Mouse (Mus musculus) MEL (cell line): ENCODE measurements around the gene Pde4b. TPM values are rescaled to one million over a fixed set of nuclear protein-coding genes. Genes with fewer than 3 reads are reported as not detected.

Source experiments
- DNase-seq: peaks from one replicate; pipeline ENCODE4 v3.0.0; 2011; ENCODE audit warnings: low read depth, low spot score
- H3K27ac ChIP-seq: 2 replicates; pipeline ENCODE4 v1.5.1; 2012; ENCODE audit warnings: low read depth, mild to moderate bottlenecking, control low read depth, low read length, moderate library complexity; ENCODE audit not compliant: control insufficient read depth
- H3K27me3 ChIP-seq, 2 experiments: fragments of 150-350 bp in 1 of 2; sonication (generic) in 1 of 2; 2 replicates each; pipeline ENCODE4 v1.6.1; 2012; ENCODE audit warnings: low read length in 2 of 2, mild to moderate bottlenecking in 2 of 2, improper control_type of control experiment in 1 of 2, moderate library complexity in 1 of 2; ENCODE audit not compliant: insufficient read depth in 2 of 2, control insufficient read depth in 1 of 2
- H3K36me3 ChIP-seq, 2 experiments: 2 replicates each; pipeline ENCODE4 v1.6.1; 2012 to 2014; ENCODE audit warnings: low read length in 2 of 2, improper control_type of control experiment in 1 of 2, inconsistent platforms in 1 of 2, mild to moderate bottlenecking in 1 of 2; ENCODE audit not compliant: insufficient read depth in 2 of 2, control insufficient read depth in 1 of 2
- H3K4me1 ChIP-seq, 2 experiments: fragments of 150-350 bp in 1 of 2; sonication (generic) in 1 of 2; 2 replicates each; pipeline ENCODE4 v1.6.1; 2012; ENCODE audit warnings: low read length in 2 of 2, improper control_type of control experiment in 1 of 2, mild to moderate bottlenecking in 1 of 2; ENCODE audit not compliant: insufficient read depth in 2 of 2, control insufficient read depth in 1 of 2
- H3K4me3 ChIP-seq, 2 experiments: fragments of 150-350 bp in 1 of 2; sonication (generic) in 1 of 2; 2 replicates each; pipeline ENCODE4 v1.5.1; 2012; ENCODE audit warnings: low read depth in 2 of 2, low read length in 2 of 2, mild to moderate bottlenecking in 2 of 2, moderate library complexity in 2 of 2, control low read depth in 1 of 2, improper control_type of control experiment in 1 of 2; ENCODE audit not compliant: control insufficient read depth in 1 of 2, insufficient read depth in 1 of 2
- H3K79me2 ChIP-seq: 2 replicates; pipeline ENCODE4 v1.6.1; 2012; ENCODE audit warnings: mild to moderate bottlenecking, low read length, moderate library complexity; ENCODE audit not compliant: control insufficient read depth, poor library complexity, insufficient read depth
- H3K9ac ChIP-seq: 2 replicates; pipeline ENCODE4 v1.6.1; 2012; ENCODE audit warnings: low read depth, mild to moderate bottlenecking, control low read depth, low read length, moderate library complexity; ENCODE audit not compliant: control insufficient read depth, poor library complexity, severe bottlenecking
- H3K9me3 ChIP-seq: fragments of 150-350 bp; sonication (generic); replicated peaks from 2 replicates; pipeline ENCODE4 v1.6.1; 2012; ENCODE audit warnings: mild to moderate bottlenecking, low read length, improper control_type of control experiment, moderate library complexity; ENCODE audit not compliant: insufficient read depth
- CHD1 ChIP-seq: IDR thresholded peaks from 2 replicates; pipeline ENCODE4 v1.6.1; 2012; ENCODE audit warnings: low read depth, mild to moderate bottlenecking, inconsistent platforms, low read length, improper control_type of control experiment
- CTCF ChIP-seq, 3 experiments: IDR thresholded peaks in 2 of 3; conservative IDR thresholded peaks in 1 of 3; 2 replicates each; pipeline ENCODE4 v1.5.1; 2011 to 2012; ENCODE audit warnings: low read length in 3 of 3, low read depth in 2 of 3, mild to moderate bottlenecking in 2 of 3, improper control_type of control experiment in 1 of 3, inconsistent platforms in 1 of 3, mixed read lengths in 1 of 3, moderate library complexity in 1 of 3; ENCODE audit not compliant: control insufficient read depth in 1 of 3, insufficient read depth in 1 of 3, poor library complexity in 1 of 3, severe bottlenecking in 1 of 3
- E2F4 ChIP-seq: IDR thresholded peaks from 2 replicates; pipeline ENCODE4 v1.6.1; 2011; ENCODE audit warnings: low read depth, low read length, improper control_type of control experiment, borderline replicate concordance
- ELF1 ChIP-seq: IDR thresholded peaks from 2 replicates; pipeline ENCODE4 v1.6.1; 2014; ENCODE audit warnings: low read depth, mild to moderate bottlenecking, inconsistent platforms, low read length, improper control_type of control experiment, moderate library complexity
- EP300 ChIP-seq, 2 experiments: IDR thresholded peaks; 2 replicates each; pipeline ENCODE4 v1.6.1; 2011; ENCODE audit warnings: improper control_type of control experiment in 2 of 2, low read length in 2 of 2, low read depth in 1 of 2, mild to moderate bottlenecking in 1 of 2
- ETS1 ChIP-seq: IDR thresholded peaks from 2 replicates; pipeline ENCODE4 v1.6.1; 2012; ENCODE audit warnings: low read depth, mild to moderate bottlenecking, inconsistent platforms, low read length, improper control_type of control experiment, moderate library complexity
- HCFC1 ChIP-seq: IDR thresholded peaks from 2 replicates; pipeline ENCODE4 v1.6.1; 2012; ENCODE audit warnings: low read depth, mild to moderate bottlenecking, inconsistent platforms, low read length, improper control_type of control experiment, moderate library complexity
- JUND ChIP-seq: IDR thresholded peaks from 2 replicates; pipeline ENCODE4 v1.6.1; 2011; ENCODE audit warnings: low read depth, mild to moderate bottlenecking, improper control_type of control experiment, low read length
- MAFK ChIP-seq: IDR thresholded peaks from 2 replicates; pipeline ENCODE4 v1.6.1; 2011; ENCODE audit warnings: low read depth, mild to moderate bottlenecking, low read length, improper control_type of control experiment, borderline replicate concordance
- MAX ChIP-seq: IDR thresholded peaks from 2 replicates; pipeline ENCODE4 v1.6.1; 2011; ENCODE audit warnings: low read length, improper control_type of control experiment
- MEF2A ChIP-seq: IDR thresholded peaks from 2 replicates; pipeline ENCODE4 v1.6.1; 2014; ENCODE audit warnings: low read depth, mild to moderate bottlenecking, inconsistent platforms, low read length, improper control_type of control experiment; ENCODE audit not compliant: poor library complexity, insufficient replicate concordance, severe bottlenecking; ENCODE audit errors: extremely low read depth
- MXI1 ChIP-seq: IDR thresholded peaks from 2 replicates; pipeline ENCODE4 v1.6.1; 2011; ENCODE audit warnings: mild to moderate bottlenecking, low read depth, low read length, improper control_type of control experiment
- NELFE ChIP-seq: IDR thresholded peaks from 2 replicates; pipeline ENCODE4 v1.6.1; 2011; ENCODE audit warnings: low read depth, low read length, improper control_type of control experiment
- NRF1 ChIP-seq: IDR thresholded peaks from 2 replicates; pipeline ENCODE4 v1.6.1; 2014; ENCODE audit warnings: low read depth, mild to moderate bottlenecking, inconsistent platforms, low read length, improper control_type of control experiment, moderate library complexity; ENCODE audit not compliant: poor library complexity, insufficient read depth, severe bottlenecking
- POLR2A ChIP-seq, 2 experiments: IDR thresholded peaks; 2 replicates each; pipeline ENCODE4 v1.6.1; 2011 to 2012; ENCODE audit warnings: low read length in 2 of 2, mild to moderate bottlenecking in 2 of 2, control low read depth in 1 of 2, improper control_type of control experiment in 1 of 2, low read depth in 1 of 2, moderate library complexity in 1 of 2; ENCODE audit not compliant: control insufficient read depth in 1 of 2, insufficient read depth in 1 of 2, poor library complexity in 1 of 2
- SIN3A ChIP-seq: IDR thresholded peaks from 2 replicates; pipeline ENCODE4 v1.6.1; 2012; ENCODE audit warnings: low read length, improper control_type of control experiment, inconsistent platforms
- UBTF ChIP-seq: IDR thresholded peaks from 2 replicates; pipeline ENCODE4 v1.6.1; 2012; ENCODE audit warnings: low read depth, mild to moderate bottlenecking, inconsistent platforms, low read length, improper control_type of control experiment, moderate library complexity, borderline replicate concordance; ENCODE audit not compliant: insufficient read depth
- USF2 ChIP-seq, 2 experiments: IDR thresholded peaks; 2 replicates each; pipeline ENCODE4 v1.6.1; 2011 to 2012; ENCODE audit warnings: improper control_type of control experiment in 2 of 2, low read length in 2 of 2, borderline replicate concordance in 1 of 2, inconsistent platforms in 1 of 2, low read depth in 1 of 2, mild to moderate bottlenecking in 1 of 2; ENCODE audit not compliant: insufficient read depth in 1 of 2
- ZC3H11A ChIP-seq: IDR thresholded peaks from 2 replicates; pipeline ENCODE4 v1.6.1; 2012; ENCODE audit warnings: low read depth, mild to moderate bottlenecking, inconsistent platforms, low read length, improper control_type of control experiment
- ZKSCAN1 ChIP-seq: IDR thresholded peaks from 2 replicates; pipeline ENCODE4 v1.6.1; 2012; ENCODE audit warnings: low read depth, mild to moderate bottlenecking, inconsistent platforms, low read length, improper control_type of control experiment, moderate library complexity
- polyA plus RNA-seq, 2 experiments: library from polyadenylated mRNA; stranded (reverse) in 1 of 2; unstranded in 1 of 2; fragments of >175 nt in 1 of 2; fragments of >200 nt in 1 of 2; gene quantifications; 2 replicates each; pipeline versions ENCODE4 v1.2.1 to v1.2.4; 2012; ENCODE audit warnings: low replicate concordance in 2 of 2, low read depth in 1 of 2; ENCODE audit not compliant: insufficient read length in 2 of 2, insufficient read depth in 1 of 2, missing spikeins in 1 of 2
- total RNA-seq: library from RNA; depleted of rRNA; stranded (reverse); fragments of 300-350 nt; gene quantifications from 2 replicates; pipeline ENCODE4 v1.2.3, GENCODE M21; 2012

The Pde4b gene
- total and polyA plus RNA-seq, 3 experiments, result 2.7 to 6.0 TPM; not detected in 1

GRCm38 (mm10) chr4:102510939-102511391 lies 423.6 kb downstream of the Pde4b start:
- H3K27me3 ChIP-seq, result peaks cover 0 to 1% of the 10 kb centered on the region in 2 experiments; a peak in 1 of 4 replicates
- no peaks in the 10 kb centered on the region for H3K79me2 ChIP-seq
- DNase-seq, result no peak
- no peak overlapping the region for H3K9ac ChIP-seq
- H3K27ac ChIP-seq, result no peak overlapping the region
- H3K4me1 ChIP-seq, result peaks cover 3% of the 10 kb centered on the region in 2 experiments; a peak in 2 of 4 replicates
- peaks cover 0 to 3% of the 10 kb centered on the region in 2 experiments; a peak in 2 of 4 replicates for H3K36me3 ChIP-seq
- H3K4me3 ChIP-seq, result no peak overlapping the region
- TF ChIP-seq CTCF (IDR thresholded peaks at IDR 0.05 in 2 of 3, conservative IDR thresholded peaks at IDR 0.05 in 1 of 3; ENCODE audit: control insufficient read depth in 1 of 3, insufficient read depth in 1 of 3, low read depth in 2 of 3, low read length in 3 of 3, poor library complexity in 1 of 3, severe bottlenecking in 1 of 3) (no peak), E2F4 (no peak), MAFK (no peak), NRF1 (no peak), CHD1 (no peak), MXI1 (no peak), EP300 (IDR thresholded peaks at IDR 0.05; ENCODE audit: low read depth in 1 of 2, low read length in 2 of 2) (no peak), ELF1 (no peak), POLR2A (IDR thresholded peaks at IDR 0.05; ENCODE audit: control insufficient read depth in 1 of 2, insufficient read depth in 1 of 2, low read depth in 1 of 2, low read length in 2 of 2, poor library complexity in 1 of 2) (no peak), USF2 (IDR thresholded peaks at IDR 0.05; ENCODE audit: borderline replicate concordance in 1 of 2, insufficient read depth in 1 of 2, low read depth in 1 of 2, low read length in 2 of 2) (no peak), ETS1 (no peak), ZKSCAN1 (no peak), MAX (no peak), HCFC1 (no peak), SIN3A (no peak), JUND (no peak), UBTF (no peak)
- no peaks in the 10 kb centered on the region for H3K9me3 ChIP-seq

DNA sequence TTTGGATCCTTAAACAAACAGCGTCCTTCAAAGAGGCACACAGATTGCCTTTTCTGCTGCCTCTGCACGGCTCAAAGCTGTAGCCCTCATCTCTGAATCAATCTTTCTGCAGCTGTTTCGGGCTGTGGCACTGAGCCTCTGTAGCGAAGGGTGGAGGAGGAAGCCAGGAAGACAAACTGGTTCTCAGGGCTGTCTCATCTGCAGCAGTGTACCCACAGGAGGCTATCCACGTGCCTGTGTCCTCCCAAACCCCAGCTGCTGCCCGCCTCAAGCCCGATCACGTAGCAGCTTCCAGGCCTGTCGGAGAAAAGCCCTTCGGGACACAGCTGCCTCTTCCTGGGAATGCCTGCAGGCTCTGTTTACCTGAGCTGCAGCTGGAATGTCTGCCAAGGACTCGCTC lies 424.2 kb downstream of the Pde4b start:
- Histone ChIP-seq H3K9me3 (no peaks in the 10 kb centered on the region), H3K27ac (no peak overlapping the region), H3K27me3 (peaks cover 0 to 1% of the 10 kb centered on the region in 2 experiments; a peak in 1 of 4 replicates), H3K4me1 (no peaks in the 10 kb centered on the region; a peak in 1 of 4 replicates), H3K9ac (no peak overlapping the region), H3K36me3 (peaks cover 0 to 3% of the 10 kb centered on the region in 2 experiments; a peak in 2 of 4 replicates), H3K79me2 (no peaks in the 10 kb centered on the region), H3K4me3 (no peak overlapping the region)
- TF ChIP-seq UBTF (no peak), ZKSCAN1 (no peak), NELFE (no peak), MAX (no peak), MEF2A (no peak), ZC3H11A (no peak), POLR2A (IDR thresholded peaks at IDR 0.05; ENCODE audit: control insufficient read depth in 1 of 2, insufficient read depth in 1 of 2, low read depth in 1 of 2, low read length in 2 of 2, poor library complexity in 1 of 2) (no peak)
- DNase-seq, result no peak
